Mouse (Mus musculus): ENCODE measurements at regions not wholly inside any gene's neighbourhood (a gene's known extent, or its start where the extent isn't known, plus 50 kb on each side); places are given as distances from the start of the nearest gene placed in this dataset.

DNA sequence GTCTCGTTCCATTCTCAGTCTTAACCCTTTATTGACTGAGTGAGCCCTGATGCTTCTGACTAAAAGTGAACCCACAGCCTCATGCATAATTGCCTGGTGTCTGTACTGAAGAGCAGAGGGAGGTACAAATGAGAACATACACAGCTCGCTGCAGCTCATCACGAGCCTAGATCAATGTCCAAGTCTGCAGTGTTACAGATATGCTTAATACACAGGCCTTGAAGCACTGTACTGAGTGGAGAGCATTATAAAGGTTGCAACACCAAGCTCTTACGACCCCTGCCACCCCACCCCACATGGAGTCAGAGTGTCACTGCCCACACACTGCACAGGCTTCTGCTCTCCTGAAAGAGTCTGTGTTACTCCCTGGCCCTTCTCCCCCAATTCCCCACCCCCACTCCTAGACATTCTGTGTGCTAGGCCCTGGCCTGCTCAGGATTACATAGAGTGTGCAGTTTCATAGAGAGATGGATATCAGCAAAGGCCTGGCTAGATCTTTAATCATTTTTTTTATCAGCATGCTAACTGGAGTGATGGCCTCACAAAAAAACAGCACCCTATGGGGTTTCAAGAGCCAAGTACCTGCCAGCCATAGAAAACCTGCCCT, 108.5 kb upstream of the Gm12830 start:
- ATAC-seq (replicated peaks; ENCODE audit: low FRiP score, low TSS enrichment, poor library complexity, severe bottlenecking): no peak

- no peak for ATAC-seq (replicated peaks; ENCODE audit: low FRiP score, low TSS enrichment, poor library complexity, severe bottlenecking)
Measured at GRCm38 (mm10) chr4:114716703-114717102, 104.8 kb upstream of the Gm12830 start.

- ATAC-seq (replicated peaks; ENCODE audit: low FRiP score, low TSS enrichment, poor library complexity, severe bottlenecking): no peak
Measured at GRCm38 (mm10) chr4:114720696-114721095, 100.8 kb upstream of the Gm12830 start.

- ATAC-seq (replicated peaks; ENCODE audit: low FRiP score, low TSS enrichment, poor library complexity, severe bottlenecking): no peak
Measured at GRCm38 (mm10) chr4:114721386-114721785, 100.1 kb upstream of the Gm12830 start.

GRCm38 (mm10) chr4:114728235-114729000, 93.1 kb upstream of the Gm12830 start:
- no peak for ATAC-seq (replicated peaks; ENCODE audit: low FRiP score, low TSS enrichment, poor library complexity, severe bottlenecking)

DNA sequence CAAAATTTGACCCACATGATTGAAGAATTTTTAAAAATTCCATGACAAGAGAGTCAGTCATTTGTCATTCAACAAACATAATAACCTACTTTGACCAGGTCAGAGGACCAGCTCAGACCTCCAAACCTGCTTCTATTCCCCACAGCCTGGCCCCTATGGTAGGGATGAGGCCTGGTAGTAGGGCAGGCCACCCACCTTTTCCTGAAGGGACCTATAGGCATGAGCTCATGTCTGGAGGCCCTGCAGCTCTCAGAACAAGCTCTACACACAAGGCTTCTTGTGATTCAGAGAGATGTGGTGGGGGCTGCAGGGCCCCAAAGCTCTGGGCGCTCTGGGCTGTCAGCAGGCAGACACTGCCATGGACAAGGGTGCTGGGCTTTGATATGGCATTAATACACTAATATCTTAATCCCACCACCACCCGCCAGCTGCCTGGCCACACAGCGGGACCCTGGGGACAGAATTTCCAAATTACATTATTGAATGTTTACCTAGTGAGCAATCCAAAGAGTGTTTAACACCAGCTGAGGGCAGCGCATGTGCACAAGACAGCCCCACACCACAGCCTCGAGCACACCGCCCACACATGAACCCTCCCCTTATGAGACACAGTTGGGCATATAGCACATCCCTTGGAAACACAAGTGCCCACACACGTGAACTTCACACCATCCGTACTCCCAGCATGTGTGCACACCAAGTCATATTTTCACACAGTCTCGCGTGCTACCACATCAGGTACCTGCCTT, 88.1 kb upstream of the Gm12830 start:
- ATAC-seq (replicated peaks; ENCODE audit: low FRiP score, low TSS enrichment, poor library complexity, severe bottlenecking): no peak

- ATAC-seq (replicated peaks; ENCODE audit: low FRiP score, low TSS enrichment, poor library complexity, severe bottlenecking): no peak
Measured at GRCm38 (mm10) chr4:114738903-114739667, 82.4 kb upstream of the Gm12830 start.

DNA sequence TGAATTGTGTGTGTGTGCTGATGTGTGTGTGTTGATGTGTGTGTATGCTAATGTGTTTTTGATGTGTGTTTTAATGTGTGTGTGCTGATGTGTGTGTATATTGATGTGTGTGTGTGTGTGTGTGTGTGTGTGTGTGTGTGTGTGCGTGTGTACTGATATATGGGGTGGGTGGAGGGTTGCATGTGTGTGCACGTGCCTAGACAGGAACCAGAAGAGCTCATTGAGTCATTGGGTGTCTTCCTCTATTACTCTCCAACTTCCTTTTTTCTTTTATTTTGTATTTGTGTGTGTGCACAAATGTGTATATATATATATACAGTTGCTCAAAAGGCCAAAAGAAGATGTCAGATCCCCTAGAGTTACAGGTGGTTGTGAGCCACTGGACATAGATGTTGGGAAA, 73.4 kb upstream of the Gm12830 start:
- ATAC-seq (replicated peaks; ENCODE audit: low FRiP score, low TSS enrichment, poor library complexity, severe bottlenecking): no peak

DNA sequence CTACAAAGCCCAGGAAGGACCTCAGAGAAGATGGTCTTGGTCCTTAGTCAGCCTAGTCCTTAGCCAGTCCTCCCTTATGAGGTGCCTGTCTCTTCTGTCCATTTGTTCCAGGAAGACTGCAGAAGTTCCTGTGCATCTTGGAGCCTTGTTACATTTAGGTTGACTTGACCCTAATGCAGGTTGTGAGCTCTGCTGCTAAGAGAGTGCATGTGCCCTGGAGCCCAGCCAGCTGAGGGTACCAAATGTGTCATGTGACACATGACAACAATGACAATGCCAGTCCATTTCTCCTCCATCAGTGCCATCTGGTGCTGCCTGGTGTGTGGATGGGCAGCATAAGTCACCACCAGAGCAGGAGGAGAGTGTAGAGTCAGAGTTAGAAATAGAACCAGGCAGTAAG, 61.7 kb upstream of the Gm12830 start:
- ATAC-seq (replicated peaks; ENCODE audit: low FRiP score, low TSS enrichment, poor library complexity, severe bottlenecking): no peak

DNA sequence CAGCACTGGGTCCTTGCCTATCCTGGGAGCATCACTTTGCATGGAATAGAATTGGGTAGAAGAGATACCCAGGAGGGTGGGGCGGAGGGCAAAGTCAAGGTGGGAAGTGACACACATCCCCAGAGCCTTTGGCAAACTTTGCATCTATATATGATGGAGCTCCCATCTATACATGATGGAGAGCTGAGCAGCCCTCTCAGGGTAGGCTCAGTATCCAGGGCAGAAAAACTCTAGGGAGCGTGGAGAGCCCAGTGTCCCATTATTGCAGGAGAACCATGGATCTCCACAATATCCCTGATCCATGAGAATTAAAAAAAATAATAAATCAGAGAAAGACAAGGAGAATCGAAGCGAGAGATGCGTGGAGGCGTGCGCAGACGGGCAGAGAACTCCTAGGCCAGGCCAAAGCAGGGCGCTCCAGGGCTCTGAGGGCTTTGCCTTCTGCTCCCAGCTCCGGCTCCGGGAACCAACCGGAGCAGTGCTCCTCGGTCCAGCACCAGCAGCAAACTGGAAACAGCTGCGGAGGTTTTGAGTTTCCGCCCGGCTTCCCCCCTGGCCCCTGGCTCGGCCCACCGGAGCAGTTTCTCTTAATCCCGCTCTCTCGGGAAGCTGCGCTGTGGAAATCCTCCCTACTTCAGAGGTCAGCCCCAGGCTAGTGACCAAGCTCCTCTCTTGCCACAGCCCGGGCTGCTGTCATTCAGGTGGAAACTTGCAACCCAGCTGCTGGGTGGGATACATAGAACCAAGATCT, 54.7 kb upstream of the Gm12830 start:
- ATAC-seq (replicated peaks; ENCODE audit: low FRiP score, low TSS enrichment, poor library complexity, severe bottlenecking): no peak

All from megakaryocyte-erythroid progenitor cell, adult 5-6 weeks (primary cell).